Mouse (Mus musculus) left cerebral cortex, adult 2 months (tissue): ENCODE measurements at regions not wholly inside any gene's neighbourhood (a gene's known extent, or its start where the extent isn't known, plus 50 kb on each side); places are given as distances from the start of the nearest gene placed in this dataset.

Source experiments
- DNase-seq, 2 experiments: peaks; one replicate each; pipeline ENCODE4 v3.0.0; 2021 to 2022; ENCODE audit warnings: low spot score in 2 of 2, mixed read lengths in 1 of 2; ENCODE audit errors: extremely low spot score in 1 of 2
- H3K27ac ChIP-seq: fragments of 200-600 bp; 2 replicates; pipeline ENCODE4 v1.8.1; 2022
- H3K4me3 ChIP-seq: fragments of 200-600 bp; 2 replicates; pipeline ENCODE4 v1.8.1; 2022
- CTCF ChIP-seq: fragments of 200-600 bp; IDR thresholded peaks from 2 replicates; pipeline ENCODE4 v1.8.1; 2022; ENCODE audit warnings: antibody characterized with exemption, mild to moderate bottlenecking, moderate library complexity
- intact Hi-C: fragments of 180-260 bp; cut with DNase I; formaldehyde crosslinking; loops from one replicate; pipeline ENCODE4 v1.15.1; 2025

GRCm38 (mm10) chr3:41433106-41433505 is 122.4 kb upstream of the Jade1 start:
- Histone ChIP-seq H3K27ac (no peak overlapping the region), H3K4me3 (no peak overlapping the region)
- intact Hi-C loops, result no loop called here
- DNase-seq, result no peak
- no peak for TF ChIP-seq CTCF

GRCm38 (mm10) chr3:41432376-41432775 is 123.2 kb upstream of the Jade1 start:
- H3K4me3 ChIP-seq, result no peak overlapping the region
- TF ChIP-seq CTCF, result no peak
- DNase-seq, result no peak
- intact Hi-C loops, result no loop called here
- no peak overlapping the region for H3K27ac ChIP-seq

- no peak for DNase-seq
- no peak for TF ChIP-seq CTCF
- intact Hi-C loops, result no loop called here
- Histone ChIP-seq H3K27ac (no peak overlapping the region), H3K4me3 (no peak overlapping the region)
These were observed 125.3 kb upstream of the Jade1 start for GRCm38 (mm10) chr3:41430191-41430590.

GRCm38 (mm10) chr3:41426946-41427345 is 128.6 kb upstream of the Jade1 start:
- intact Hi-C loops, result no loop called here
- no peak for TF ChIP-seq CTCF
- no peak overlapping the region for H3K4me3 ChIP-seq
- no peak overlapping the region for H3K27ac ChIP-seq
- DNase-seq, result no peak

GRCm38 (mm10) chr3:41425863-41426262 is 129.7 kb upstream of the Jade1 start:
- Histone ChIP-seq H3K27ac (no peak overlapping the region), H3K4me3 (no peak overlapping the region)
- intact Hi-C loops, result no loop called here
- no peak for TF ChIP-seq CTCF
- DNase-seq, result no peak

- intact Hi-C loops, result no loop called here
- no peak for TF ChIP-seq CTCF
- Histone ChIP-seq H3K4me3 (no peak overlapping the region), H3K27ac (no peak overlapping the region)
- DNase-seq, result no peak
These were observed 131.2 kb upstream of the Jade1 start for GRCm38 (mm10) chr3:41424142-41424939.

GRCm38 (mm10) chr3:41423630-41424029 is 131.9 kb upstream of the Jade1 start:
- Histone ChIP-seq H3K4me3 (no peak overlapping the region), H3K27ac (no peak overlapping the region)
- intact Hi-C loops, result no loop called here
- DNase-seq, result no peak
- no peak for TF ChIP-seq CTCF

GRCm38 (mm10) chr3:41422615-41423579 is 132.6 kb upstream of the Jade1 start:
- intact Hi-C loops, result no loop called here
- TF ChIP-seq CTCF, result no peak
- Histone ChIP-seq H3K27ac (no peak overlapping the region), H3K4me3 (no peak overlapping the region)
- no peak for DNase-seq

- H3K27ac ChIP-seq, result no peak overlapping the region
- H3K4me3 ChIP-seq, result no peak overlapping the region
- DNase-seq, result no peak
- intact Hi-C loops, result no loop called here
- no peak for TF ChIP-seq CTCF
These were observed 141.8 kb upstream of the Jade1 start for GRCm38 (mm10) chr3:41413771-41414170.

GRCm38 (mm10) chr3:41412698-41413097 is 142.8 kb upstream of the Jade1 start:
- TF ChIP-seq CTCF, result no peak
- H3K4me3 ChIP-seq, result no peak overlapping the region
- DNase-seq, result no peak
- H3K27ac ChIP-seq, result no peak overlapping the region
- intact Hi-C loops, result no loop called here

GRCm38 (mm10) chr3:41408821-41409737 is 146.5 kb upstream of the Jade1 start:
- intact Hi-C loops, result no loop called here
- Histone ChIP-seq H3K27ac (no peak overlapping the region), H3K4me3 (peak overlapping the region; percentile 48)
- DNase-seq, result no peak
- no peak; the same call in 1 of the 2 replicates for TF ChIP-seq CTCF
